Mouse (Mus musculus) T-cell, adult 66 days (primary cell): Measurements from ENCODE around the gene Gm5269. TPM values are rescaled to one million over a fixed set of nuclear protein-coding genes. Genes with fewer than 3 reads are reported as not detected.

ENCODE experiments used
- total RNA-seq, 2 experiments: library from RNA; stranded (reverse); gene quantifications; 3 replicates in 1 of 2; 4 replicates in 1 of 2; pipeline ENCODE4 v1.2.4; 2023

Gene Gm5269
- not detected for total RNA-seq

DNA sequence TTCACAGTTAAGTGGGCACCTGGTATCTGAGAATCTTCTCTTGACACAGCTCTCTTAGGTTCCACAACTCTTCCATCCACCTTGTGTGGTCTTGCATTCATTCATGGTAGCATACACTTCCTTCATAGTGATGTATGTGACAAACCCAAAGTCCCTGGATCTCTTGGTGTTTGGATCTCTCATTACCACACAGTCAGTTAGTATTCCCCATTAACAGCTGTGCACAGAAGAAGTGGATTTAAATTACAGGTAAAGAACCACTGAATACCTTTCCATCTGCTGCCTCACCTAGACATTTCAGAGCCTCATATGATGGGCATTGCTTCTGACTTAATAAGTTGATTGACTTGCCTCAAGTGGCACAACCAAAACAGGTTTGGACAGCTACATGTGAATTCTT, at the start of gene Gm5269:
Gene Gm5269 (minus strand): TSS at position 101 of the 400 bp plus-strand sequence.

GRCm38 (mm10) chr1:45926393-45926763, 36.3 kb upstream of the Gm5269 start, which contains the start of gene Slc40a1:
Gene Slc40a1, minus strand, starts transcription at chr1:45926523.

Other genes with a start within 250 kb of the Gm5269 start
- 10 to 100 TPM; 66.9 to 80.8 TPM for gene Wdr75, start 95.1 kb downstream of the Gm5269 start, total RNA-seq
- 10 to 100 TPM in 1 of 2 experiments, 1 to 10 TPM in 1; 4.5 to 10.1 TPM for gene Slc40a1, start 36.2 kb upstream of the Gm5269 start, total RNA-seq
- under 1 TPM in 1 of 2 experiments, not detected in 1; 0.29 TPM for gene Dnah7b, start 176.0 kb upstream of the Gm5269 start, total RNA-seq